Mouse (Mus musculus) spleen, postnatal 4 days (tissue): ENCODE results near the gene Igf2bp3.

Experiments used
- DNase-seq, 2 experiments: peaks; one replicate each; pipeline ENCODE4 v3.0.0; 2022; ENCODE audit warnings: low spot score in 2 of 2

Igf2bp3 gene

DNA sequence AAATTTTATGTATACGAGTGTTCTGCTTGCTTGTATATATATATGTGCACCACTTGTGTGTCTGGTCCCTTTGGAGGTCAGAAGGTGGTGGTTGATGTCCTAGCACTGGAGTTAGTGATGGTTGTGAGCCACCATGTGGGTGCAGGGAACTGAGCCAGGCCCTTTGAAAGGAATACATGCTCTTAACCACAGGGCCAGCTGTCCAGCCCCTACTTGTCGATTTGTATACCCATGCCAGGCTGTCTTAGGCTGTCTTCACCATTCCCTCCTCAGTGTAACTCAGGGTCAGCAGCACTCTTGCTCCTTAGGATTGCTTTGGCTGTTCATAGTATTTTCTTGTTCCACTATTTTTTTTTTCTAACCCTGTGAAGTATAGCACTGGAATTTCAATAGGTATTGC lies 136.9 kb downstream of the Igf2bp3 start:
- DNase-seq, result no peak

GRCm38 (mm10) chr6:49074117-49074490 lies 140.7 kb downstream of the Igf2bp3 start:
- DNase-seq, result no peak

DNA sequence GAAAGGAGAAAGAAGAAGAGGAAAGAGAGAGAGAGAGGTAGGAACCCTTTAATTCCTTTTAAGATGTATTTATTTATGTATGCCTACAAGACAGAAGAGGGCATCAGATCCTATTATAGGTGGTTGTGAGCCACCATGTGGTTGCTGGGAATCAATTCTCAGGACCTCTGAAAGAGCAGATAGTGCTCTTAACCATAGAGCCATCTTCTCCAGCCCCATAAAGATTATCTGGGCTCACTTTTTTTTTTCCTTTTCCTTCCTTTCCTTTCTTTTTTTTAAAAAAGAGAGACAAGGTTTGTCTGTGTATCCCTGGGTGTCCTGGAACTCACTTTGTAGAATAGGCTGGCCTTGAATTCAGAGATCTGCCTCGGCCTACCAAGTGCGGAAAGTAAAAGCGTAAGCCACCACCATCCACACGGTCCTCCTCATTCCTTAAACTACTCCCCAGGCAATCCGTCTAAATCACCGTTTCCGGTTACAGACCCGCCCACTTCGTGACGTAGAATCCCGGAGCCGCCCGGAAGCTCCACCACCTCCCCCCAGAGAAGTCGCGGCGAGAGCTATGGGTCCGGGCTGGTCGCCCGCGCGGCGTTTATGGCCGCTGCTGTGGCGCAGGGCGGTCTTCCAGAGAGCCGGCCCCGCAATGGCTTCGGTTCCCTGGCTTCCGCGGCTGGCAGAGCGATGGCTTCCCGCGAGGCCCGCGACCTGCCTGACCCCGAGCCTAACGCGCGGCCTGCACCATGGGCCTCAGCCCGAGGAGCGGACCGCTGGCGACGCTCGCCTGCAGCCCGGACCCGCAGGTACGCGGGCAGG lies 141.2 kb downstream of the Igf2bp3 start, which contains the start of gene Malsu1:
TSS of gene Malsu1 (plus strand) at position 492 of the 813 bp plus-strand sequence.
- DNase-seq, result peak; percentile 88 to 94

DNA sequence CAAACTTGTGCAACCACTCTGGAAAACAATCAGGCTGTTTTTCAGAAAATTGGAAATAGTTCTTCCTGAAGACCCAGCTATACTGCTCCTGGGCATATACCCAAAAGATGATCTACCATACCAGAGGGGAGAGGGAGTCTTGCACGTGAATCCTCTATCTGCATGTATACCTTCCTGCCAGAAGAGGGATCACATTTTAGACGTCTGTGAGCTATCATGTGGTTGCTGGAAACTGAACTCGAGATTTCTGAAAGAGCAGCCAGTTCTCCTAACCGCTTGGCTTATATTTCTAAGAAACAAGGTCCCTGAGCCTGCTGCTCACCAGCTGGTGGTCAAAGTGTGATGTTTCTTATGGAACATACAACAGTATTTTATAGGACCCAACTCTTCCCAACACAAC lies 146.4 kb downstream of the Igf2bp3 start:
- DNase-seq, result no peak

- DNase-seq, result peak; percentile 55 to 85
These were observed 157.4 kb downstream of the Igf2bp3 start for GRCm38 (mm10) chr6:49057053-49058021.

- DNase-seq, result no peak
These were observed 158.7 kb downstream of the Igf2bp3 start for GRCm38 (mm10) chr6:49056009-49056408.

DNA sequence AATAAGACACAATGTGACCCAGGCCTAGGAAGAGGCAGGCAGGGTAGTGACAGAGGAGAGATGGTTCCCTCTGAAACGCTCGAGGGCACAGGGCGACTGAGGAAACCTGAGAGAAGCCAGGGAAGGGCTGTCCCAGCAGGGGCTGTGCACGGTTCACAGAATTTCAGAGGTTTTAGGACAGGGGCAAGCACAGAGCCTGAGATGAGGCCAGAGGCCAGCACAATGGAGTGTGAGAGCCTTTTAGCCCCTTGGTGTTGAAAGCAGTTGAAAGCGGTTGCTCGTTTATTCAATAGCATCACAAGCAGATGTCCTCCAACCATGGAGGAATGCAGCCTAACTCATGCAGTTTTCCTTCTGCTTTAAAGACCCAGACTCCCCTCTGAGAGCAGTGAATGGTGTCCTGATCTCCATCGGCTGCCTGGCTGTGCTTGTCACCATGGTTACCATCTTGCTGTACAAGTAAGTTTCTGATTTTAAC lies 159.5 kb downstream of the Igf2bp3 start:
- DNase-seq, result no peak

DNA sequence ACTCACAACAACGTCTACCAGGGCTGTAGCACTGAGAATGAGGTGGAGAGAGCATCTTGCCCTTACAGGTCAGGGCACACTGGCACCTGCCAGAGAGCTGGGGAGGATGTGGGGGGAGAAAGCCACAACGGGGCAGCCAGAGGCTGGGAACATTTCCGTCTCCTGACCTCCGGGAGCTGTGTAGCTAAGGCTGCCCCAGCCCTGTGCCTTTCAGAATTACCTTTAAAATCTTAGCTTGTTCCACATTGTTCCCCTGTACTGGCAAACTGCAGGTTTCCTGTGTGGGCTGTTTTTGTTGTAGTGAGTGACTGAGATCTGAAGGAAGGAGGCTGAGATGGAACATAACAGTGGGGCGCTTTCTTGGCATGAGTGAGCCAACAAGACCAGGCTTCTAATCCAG lies 162.6 kb downstream of the Igf2bp3 start:
- no peak for DNase-seq

- DNase-seq, result no peak
These were observed 163.9 kb downstream of the Igf2bp3 start for GRCm38 (mm10) chr6:49050677-49051410.

GRCm38 (mm10) chr6:49048395-49048794 lies 166.4 kb downstream of the Igf2bp3 start:
- DNase-seq, result no peak

- no peak for DNase-seq
These were observed 166.9 kb downstream of the Igf2bp3 start for GRCm38 (mm10) chr6:49047848-49048247.

DNA sequence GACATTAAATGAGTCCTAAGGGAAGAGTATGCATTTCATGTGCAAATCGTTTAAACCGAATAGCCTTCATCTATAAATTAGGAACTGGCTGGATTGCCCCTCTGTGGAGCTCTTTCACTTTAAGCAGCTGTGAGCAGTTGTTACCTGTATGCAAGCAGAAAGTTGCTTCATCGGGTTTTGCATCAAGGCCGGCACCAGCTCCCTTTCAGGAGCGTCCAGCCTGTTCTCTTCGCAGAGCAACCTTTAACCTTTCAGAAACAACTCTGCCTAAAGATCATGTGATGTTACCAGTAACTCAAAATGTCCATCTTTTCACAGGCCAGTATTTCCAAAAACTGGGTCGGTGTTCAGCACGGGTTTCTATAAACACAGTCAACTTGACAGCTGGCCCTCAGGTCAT lies 167.8 kb downstream of the Igf2bp3 start:
- no peak for DNase-seq

GRCm38 (mm10) chr6:49046502-49046901 lies 168.3 kb downstream of the Igf2bp3 start:
- no peak for DNase-seq

- DNase-seq, result peak; percentile 56 to 82
These were observed 175.1 kb downstream of the Igf2bp3 start for GRCm38 (mm10) chr6:49039470-49040180.

GRCm38 (mm10) chr6:49037268-49037662 lies 177.5 kb downstream of the Igf2bp3 start:
- DNase-seq, result no peak

DNA sequence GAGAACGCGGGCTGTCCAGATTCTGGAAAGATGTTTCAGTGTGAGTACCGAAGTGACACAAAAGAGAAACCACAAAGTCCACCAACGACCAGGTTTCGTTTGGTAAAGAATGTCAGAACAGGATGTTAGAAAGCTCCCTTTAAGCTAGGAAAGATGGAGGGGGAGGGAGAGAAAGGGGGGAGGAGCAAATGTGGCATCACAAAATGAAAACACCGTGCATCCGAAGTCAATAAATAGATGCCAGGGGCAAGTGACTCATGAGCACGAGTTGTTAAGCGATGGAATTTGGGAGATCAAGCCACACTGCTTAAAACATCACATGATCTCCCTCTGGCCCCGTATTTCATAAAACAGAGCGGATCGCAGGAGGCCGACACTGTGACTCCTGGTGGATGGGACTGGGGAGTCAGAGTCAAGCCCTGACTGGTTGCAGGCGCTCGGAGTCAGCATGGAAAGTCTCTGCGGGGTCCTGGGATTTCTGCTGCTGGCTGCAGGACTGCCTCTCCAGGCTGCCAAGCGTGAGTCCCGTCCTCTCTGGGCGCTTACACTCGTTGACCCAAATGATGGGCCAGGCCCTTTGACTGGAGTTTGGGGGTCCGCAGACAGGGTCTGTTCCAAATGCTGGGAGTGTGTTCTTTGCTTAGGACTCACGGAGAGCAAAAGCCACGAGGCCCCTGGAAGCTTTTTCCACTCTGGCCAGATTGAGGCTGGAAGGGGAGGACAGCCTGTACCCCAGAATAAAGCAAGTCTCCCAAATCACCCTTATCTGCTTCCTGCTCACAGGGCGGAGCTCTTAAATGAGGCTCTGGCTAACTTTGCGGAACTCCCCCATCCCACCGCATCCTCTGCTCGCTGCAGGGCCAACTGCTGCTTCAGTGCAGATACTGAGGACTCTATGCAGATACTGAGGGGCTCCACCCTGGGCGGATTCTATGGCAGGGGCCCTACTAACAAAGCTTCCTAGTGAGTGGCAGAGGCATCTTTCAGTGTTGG lies 178.2 kb downstream of the Igf2bp3 start, which contains the start of gene Gpnmb:
TSS of gene Gpnmb (plus strand) at position 272 of the 993 bp plus-strand sequence.
- DNase-seq, result no peak
